Mouse (Mus musculus): ENCODE results near the gene Psmd9.

DNA sequence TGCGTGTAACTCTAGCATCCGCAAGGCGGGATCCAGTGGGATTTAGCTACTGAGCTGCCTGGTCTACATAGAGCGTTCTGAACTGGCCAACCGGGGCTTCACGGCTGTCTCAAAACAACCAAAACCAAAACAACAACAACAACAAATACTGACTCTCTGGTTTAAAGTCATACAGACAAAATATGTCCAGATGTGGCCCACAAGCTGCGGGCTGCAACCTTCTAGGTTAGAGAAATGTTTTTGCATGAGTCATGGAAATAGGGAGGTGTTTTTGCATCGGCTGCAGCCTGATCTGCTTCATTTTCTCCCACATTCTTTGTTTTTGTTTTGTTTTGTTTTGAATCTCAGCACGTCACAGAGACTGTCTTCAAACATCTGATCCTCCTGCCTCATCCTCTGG, 1.2 kb downstream of the Psmd9 start:
- TF ChIP-seq CTCF (IDR thresholded peaks at IDR 0.05; ENCODE audit: borderline replicate concordance, insufficient read depth, low read depth, low read length) = no peak
- no peak for TF ChIP-seq POLR2A (IDR thresholded peaks at IDR 0.05; ENCODE audit: borderline replicate concordance, insufficient read depth, low read length)

Data from cerebellum, adult 2 months (tissue).